Mouse (Mus musculus) heart, postnatal 36 days (tissue): ENCODE data around the gene Gzmg. TPM values are rescaled to one million over a fixed set of nuclear protein-coding genes. Genes with fewer than 3 reads are reported as not detected.
"Not testable (repeated sequence)": the region's sequence is repeated elsewhere in the genome, so short reads cannot be mapped to it uniquely, and the experiment has no call there.

Experiments used
- DNase-seq, 2 experiments: peaks; one replicate each; pipeline ENCODE4 v3.0.0; 2021 to 2022
- intact Hi-C: fragments of 180-260 bp; cut with DNase I; formaldehyde crosslinking; loops from one replicate; pipeline ENCODE4 v1.15.1; 2025
- total RNA-seq, 2 experiments: library from RNA; stranded (reverse); gene quantifications; 2 replicates each; pipeline ENCODE4 v1.2.3; 2021

Gzmg gene
- not detected for total RNA-seq

DNA sequence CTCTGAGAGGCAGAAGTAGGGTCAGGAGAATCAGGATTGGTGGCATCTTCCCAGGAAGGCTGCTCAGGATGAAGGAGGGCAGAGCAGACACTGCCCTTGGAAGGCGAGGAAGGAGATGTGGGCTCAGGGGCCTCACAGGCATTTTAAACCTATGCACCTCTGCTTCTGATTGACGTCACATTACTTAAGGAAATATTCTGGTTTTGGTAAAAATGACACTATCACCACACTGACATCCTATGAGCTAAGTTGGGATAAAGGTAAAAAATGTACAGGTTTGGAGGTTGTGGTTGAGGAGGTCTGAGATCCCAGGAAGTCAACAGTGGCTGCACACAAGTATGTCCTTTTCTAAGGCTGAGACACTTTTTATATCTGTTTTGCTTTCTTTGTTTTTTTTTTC is at the start of gene Gzmg:
TSS of gene Gzmg (minus strand) at position 101 of the 400 bp plus-strand sequence.
- intact Hi-C loops, DNase-seq: not testable (repeated sequence)

DNA sequence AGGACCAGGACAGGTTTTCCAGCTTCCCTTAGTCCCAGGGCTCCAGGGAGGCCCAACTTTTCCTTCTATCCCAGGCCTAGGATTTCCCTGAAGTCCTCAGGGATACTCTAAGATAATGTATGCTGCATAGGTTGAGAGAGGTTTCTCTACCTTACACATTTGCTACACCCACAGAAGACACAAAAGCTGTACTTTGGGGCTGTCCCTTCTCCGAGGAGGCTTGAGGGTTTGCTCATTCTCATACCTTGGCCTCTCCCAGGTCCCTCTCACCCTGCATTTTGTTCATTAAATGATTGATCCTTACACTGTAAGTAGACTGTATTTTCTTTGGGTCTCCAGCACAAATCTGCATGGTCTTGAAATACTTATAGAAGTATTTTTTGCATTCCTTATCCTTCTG is 46.2 kb upstream of the Gzmg start:
- intact Hi-C loops: no loop called here
- no peak for DNase-seq

DNA sequence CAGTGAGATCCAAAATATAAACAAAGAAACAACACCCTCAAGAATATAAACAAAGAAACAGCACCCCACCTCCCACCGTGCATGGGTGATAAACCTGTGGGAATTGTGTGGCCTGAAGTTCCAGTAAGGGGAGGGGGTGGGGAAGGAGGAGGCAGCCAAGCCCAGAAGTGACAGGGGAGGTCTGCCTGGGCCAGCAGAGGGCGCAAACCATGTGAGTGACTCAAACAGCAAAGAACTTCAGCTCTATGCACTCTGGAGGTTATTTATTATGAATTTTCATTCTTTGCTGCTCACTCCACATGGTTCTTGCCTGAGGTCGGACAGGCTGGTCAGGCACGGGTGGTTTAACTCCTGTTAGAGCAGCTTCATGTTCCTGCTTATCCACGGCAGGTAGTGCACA is 45.6 kb upstream of the Gzmg start:
- intact Hi-C loops, DNase-seq: not testable (repeated sequence)

DNA sequence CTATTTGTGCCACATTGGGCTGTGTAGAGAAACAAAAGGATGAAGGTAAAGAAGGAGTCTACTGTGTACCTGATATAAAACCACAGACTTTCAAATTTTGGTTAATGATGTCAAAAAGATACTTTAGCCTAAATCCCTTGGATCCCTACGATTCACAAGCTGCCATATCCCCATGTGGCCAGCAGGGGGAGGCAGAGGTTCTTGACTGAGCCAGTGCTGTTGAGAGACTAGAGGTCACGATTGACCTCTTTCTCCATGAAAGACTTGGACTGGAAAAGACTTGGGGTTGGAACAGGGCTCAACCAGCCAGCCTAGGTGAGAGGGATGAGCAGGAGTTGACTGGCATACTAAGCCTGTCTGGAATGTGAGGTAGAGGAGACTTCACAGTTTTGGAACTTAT is 44.6 kb upstream of the Gzmg start:
- peak; percentile 44 to 63 for DNase-seq
- intact Hi-C loops: loop anchor here (5.0 kb wide), 1 partner anchor 98 kb away; no protein-coding TSS in a partner anchor

DNA sequence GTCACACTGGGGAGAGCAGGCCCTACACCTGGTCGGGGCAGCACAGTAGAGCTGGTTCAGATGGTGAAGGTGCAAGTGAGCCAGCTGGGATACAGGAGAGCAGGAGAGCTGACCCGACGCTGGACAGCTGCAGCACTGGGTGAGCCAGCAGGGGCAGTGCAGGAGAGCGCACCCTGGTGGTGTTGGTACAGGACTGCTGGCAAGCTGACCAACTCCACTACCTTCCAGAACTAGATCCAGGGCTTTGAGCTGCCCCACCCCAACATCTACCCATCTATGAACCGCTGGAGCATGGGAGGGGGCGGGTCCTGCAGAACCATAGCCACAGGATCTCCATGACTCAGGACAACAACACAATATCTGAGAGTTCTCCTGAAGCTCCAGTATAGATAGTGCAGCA is 27.6 kb upstream of the Gzmg start:
- no peak for DNase-seq
- intact Hi-C loops: no loop called here

DNA sequence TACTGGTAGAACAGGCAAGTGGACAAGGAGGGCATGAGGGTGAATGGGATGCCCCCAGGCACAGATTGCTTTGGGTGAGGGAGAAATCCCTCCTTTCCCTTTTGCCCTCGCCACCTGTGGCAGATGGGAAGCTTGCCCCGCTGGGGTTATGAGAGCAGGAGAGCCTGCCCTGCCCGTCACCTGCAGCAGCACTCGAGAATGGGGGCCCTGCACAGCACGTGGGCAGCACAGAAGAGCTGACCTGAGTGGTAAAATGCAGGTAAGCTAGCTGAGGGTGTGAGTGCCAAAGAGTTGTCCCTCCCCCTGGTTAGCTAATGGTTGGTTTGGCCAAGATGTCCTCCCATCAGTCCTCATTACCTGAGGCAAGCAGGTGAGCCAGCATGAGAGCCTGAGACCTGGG is 27.1 kb upstream of the Gzmg start:
- intact Hi-C loops: no loop called here
- no peak for DNase-seq

DNA sequence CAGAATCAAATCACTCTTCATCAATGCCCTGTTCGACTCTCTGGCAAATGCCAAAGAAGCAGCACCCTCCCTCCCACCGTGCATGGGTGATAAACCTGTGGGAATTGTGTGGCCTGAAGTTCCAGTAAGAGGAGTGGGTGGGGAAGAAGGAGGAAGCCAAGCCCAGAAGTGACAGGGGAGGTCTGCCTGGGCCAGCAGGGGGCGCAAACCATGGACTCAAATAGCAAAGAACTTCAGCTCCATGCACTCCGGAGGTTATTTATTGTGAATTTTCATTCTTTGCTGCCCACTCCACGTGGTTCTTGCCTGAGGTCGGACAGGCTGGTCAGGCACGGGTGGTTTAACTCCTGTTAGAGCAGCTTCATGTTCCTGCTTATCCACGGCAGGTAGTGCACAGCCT is 18.3 kb upstream of the Gzmg start:
- intact Hi-C loops: not testable (repeated sequence)
- DNase-seq: peak in 1 of 2 experiments; percentile 15

DNA sequence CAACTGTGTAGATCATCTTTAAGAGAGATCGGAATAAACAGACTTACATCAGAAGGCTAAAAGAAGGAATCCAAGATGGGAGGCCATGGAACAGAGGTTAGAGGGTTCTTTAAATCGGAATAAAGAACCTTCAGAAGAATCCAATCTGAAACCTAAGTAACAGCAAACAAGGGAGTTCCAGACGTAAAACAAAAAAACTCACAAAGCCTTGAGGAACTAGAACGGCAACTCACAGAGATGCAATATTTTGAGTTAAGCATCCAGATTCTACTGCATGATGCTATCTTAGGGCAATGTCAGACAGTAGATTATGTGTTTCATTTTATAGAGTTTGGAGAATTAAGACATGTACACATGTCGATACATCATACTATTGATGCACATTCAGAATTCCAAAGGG is 15.1 kb upstream of the Gzmg start, which contains the start of gene Gzmn:
TSS of gene Gzmn (minus strand) at position 101 of the 400 bp plus-strand sequence.
- DNase-seq: no peak
- intact Hi-C loops: no loop called here

DNA sequence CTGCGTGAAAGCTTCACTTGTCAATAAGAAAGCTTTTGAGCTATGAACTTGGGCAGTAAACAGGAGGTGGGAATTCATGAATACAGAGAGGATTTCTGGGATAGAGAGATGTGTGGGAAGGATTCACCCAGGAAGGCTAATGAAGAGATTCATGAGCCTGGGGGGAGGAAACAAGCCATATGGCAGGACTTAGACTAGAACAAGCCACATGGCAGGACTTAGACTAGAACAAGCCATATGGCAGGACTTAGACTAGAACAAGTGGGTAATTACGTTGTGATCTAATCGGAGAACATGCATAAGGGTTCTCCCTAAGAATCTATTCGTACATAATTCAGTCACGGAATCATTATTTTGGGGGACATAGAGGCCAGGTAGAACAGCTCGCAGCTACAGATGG is 14.0 kb upstream of the Gzmg start:
- DNase-seq: no peak
- intact Hi-C loops: no loop called here

DNA sequence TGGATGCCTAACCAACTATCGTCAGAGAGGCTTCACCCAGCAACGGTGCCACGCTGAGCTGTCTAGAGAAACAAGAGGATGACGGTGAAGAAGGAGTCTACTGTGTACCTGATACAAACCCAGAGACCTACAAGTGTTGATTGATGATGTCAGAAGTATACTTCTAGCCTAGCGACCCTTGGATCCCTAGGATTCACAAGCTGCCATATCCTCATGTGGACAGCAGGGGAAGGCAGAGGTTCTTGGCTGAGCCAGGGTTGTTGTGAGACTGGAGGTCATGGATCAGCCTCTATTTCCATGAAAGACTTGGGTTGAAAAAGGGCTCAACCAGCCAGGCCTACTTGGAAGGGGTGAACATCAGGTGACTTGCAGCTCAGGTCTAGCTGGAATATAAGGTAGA is 13.4 kb upstream of the Gzmg start:
- DNase-seq: no peak
- intact Hi-C loops: no loop called here

DNA sequence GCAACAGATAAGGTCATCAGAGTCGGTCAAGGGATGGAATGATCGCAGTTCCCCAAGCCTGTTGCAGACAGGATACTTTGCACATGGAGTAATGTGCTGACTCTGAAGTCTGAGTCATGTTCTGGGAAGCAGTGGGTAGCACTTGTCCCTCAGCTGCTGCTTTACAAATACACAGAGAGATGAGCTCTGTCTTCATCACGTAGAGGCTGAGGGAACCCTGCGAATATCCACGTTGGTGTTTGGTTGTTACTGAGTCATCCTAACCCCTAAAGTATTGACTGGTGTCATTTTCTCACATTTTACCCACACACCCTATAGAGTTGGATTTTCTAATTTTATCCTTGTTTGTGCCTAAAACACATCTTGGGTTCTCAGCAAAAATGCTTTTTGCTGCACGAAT is 8.6 kb upstream of the Gzmg start:
- intact Hi-C loops: no loop called here
- DNase-seq: no peak

DNA sequence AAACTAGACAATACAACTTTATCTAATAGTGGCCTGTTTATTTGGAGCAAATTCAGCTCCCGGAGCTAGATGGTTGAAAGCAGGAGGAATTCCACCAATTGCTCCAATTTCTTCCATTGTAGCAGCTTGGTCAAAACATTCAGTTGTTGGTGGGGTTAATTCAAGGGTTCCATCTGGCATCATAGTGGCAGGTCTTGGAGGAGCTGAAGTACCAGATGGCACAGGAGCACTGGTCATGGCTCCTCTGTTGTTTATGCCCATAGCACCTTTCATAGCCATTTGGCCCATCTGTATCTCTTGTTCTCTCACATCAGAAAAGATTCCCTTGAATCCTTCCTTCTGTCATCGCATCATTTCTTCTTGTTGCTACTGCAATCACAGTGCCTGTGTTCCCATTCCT is 2.7 kb upstream of the Gzmg start:
- no peak for DNase-seq
- intact Hi-C loops: no loop called here

DNA sequence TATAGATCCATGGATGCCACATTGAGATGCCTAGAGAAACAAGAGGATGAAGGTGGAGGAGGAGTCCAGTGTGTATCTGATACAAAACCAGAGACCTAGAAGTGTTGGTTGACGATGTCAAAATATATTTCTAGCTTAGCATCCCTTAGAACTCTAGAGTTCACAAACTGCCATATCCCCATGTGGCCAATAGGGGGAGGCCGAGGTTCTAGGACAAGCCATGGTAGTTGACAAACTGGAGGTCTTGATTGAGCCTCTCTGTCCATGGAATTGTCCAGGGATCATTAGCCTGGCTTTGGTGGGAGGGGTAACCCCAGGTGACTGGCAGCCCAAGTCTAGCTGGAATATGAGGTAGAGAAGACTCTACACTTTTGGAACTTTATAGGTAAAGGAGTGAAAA is 4.0 kb downstream of the Gzmg start:
- intact Hi-C loops: no loop called here

DNA sequence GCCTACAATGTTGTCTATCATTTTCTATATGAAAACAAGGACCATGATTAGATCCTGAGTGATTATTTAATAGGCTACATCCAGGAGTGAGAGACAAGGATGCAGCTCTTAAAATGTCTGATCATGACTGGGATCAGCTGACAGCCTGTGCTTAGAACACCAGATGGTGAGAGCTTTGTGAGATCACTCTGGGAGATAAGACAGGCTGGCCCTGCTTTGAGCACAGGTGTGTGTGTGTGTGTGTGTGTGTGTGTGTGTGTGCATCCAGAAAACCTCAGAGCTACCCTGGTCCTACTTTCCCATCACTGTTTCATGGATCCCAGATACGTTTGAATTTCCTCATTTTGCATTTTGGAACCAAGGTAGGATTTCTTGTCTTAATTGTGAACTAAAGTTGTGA is 25.7 kb downstream of the Gzmg start:
- intact Hi-C loops, DNase-seq: not testable (repeated sequence)

More for the DNA sequence above, 4.0 kb downstream of the Gzmg start:
- DNase-seq: no peak

DNA sequence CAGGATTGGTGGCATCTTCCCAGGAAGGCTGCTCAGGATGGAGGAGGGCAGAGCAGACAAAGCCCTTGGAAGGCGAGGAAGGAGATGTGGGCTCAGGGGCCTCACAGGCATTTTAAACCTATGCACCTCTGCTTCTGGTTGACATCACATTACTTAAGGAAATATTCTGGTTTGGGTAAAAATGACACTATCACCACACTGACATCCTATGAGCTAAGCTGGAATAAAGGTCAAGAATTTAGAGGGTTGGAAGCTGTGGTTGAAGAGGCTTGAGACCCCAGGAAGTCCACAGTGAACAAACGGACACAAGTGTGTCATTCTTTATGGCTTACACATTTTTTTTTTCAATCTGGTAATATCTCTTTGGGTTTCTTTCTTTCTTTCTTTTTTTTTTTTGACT is 26.9 kb downstream of the Gzmg start, which contains the start of gene Gzmd:
TSS of gene Gzmd (minus strand) at position 101 of the 400 bp plus-strand sequence.
- not testable (repeated sequence) for DNase-seq

DNA sequence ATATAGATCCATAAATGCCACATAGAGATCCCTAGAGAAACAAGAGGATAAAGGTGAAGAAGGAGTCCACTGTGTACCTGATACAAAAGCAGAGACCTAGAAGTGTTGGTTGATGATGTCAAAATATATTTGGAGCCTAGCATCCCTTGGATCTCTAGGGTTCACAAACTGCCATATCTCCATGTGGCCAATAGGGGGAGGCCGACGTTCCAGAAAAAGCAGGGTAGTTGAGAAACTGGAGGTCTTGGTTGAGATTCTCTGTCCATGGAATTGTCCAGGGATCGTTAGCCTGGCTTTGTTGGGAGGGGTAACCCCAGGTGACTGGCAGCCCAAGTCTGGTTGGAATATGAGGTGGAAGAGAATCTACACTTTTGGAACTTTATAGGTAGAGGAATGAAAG is 31.0 kb downstream of the Gzmg start:
- intact Hi-C loops: no loop called here
- no peak for DNase-seq

More for the DNA sequence above, 26.9 kb downstream of the Gzmg start, which contains the start of gene Gzmd:
- intact Hi-C loops: not testable (repeated sequence)

DNA sequence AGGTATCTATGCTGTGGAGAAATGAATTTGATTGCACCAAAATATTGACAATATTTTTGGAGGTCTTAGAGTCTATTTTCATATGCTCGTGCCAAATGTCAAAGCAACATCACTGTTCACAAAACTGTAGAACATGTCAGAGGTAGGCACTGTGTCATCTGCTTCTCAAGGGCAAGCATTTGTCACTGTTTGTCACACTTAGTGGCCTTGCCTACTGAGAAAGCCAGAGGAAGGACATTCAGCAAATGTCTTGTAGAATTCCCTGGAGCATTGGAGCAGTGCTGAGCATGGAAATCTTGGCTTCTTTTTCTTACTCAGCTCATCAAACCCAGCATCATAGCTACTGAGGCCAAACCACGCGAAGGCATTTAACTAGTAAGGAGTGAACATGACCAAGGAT is 35.9 kb downstream of the Gzmg start:
- no peak for DNase-seq
- intact Hi-C loops: no loop called here

DNA sequence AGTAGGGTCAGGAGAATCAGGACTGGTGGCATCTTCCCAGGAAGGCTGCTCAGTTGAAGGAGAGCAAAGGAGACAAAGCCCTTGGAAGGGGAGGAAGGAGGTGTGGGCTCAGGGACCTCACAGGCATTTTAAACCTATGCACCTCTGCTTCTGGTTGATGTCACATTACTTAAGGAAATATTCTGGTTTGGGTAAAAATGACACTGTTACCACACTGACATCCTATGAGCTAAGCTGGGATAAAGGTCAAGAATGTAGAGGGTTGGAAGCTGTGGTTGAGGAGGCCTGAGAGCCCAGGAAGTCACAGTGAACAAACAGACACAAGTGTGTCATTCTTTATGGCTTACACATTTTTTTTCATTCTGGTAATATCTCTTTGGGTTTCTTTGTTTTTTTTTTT is 38.9 kb downstream of the Gzmg start, which contains the start of gene Gzme:
TSS of gene Gzme (minus strand) at position 101 of the 400 bp plus-strand sequence.
- intact Hi-C loops: no loop called here
- no peak for DNase-seq

DNA sequence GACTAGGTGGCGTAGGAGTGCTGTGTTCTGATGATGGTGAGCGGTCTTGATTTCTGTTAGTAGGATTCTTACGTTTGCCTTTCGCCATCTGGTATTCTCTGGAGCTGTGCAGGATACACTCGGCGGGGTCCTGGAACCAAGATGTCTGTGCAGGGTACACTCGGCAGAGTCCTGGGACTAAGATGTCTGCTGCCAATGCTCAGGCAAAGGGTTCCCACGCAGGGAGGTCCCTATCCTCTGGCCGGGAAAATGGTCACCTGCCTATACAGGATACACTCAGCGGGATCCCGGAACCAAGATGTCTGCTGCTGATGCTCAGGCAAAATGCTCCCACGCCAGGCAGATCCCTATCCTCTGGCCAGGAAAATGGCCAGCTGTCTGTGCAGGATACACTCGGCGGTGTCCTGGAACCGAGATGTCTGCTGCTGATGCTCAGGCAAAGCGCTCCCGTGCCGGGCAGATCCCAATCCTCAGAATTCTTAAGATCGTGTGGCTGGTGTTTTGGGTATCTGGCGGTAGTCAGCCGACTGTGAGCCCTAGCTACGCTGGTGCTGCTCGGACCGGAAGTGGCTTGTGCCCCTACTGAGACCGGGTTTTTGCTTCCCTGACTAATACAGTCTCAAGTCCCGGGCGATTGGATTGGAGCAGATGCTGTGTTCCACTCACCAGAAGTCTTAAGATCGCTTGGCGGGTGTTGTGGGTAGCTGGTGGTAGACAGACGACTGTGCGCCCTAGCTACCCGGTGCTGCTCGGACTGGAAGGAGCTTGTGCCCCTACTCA is 43.7 kb downstream of the Gzmg start:
- DNase-seq, intact Hi-C loops: not testable (repeated sequence)
